Comparison of ENCODE assay signal across 29 mouse cellular contexts in genomic region chr3:64251646-64252045, GRCm38 (mm10). TPM values are rescaled to one million over a fixed set of nuclear protein-coding genes. Genes with fewer than 3 reads are reported as not detected.
DNase-seq lines count a peak whose midpoint lies in the region; ATAC-seq and TF ChIP-seq lines count a peak whose summit lies in the region.
"Had no signal": no experiment of that assay in that cellular context is flagged by ENCODE, and none has a peak within 500 bp of the region (broad histone marks: within the 10 kb centered on the region; RNA-seq: fewer than 3 reads in every experiment).

No protein-coding gene starts in this region.

- WGBS in hindbrain, embryonic 13.5 days = 90% methylated on average over 5 of the region's 5 CpGs
- WGBS in midbrain, embryonic 15.5 days = 90% methylated on average over 5 of the region's 5 CpGs

- TF ChIP-seq CTCF in MEL (IDR thresholded peaks at IDR 0.05 in 2 of 3, conservative IDR thresholded peaks at IDR 0.05 in 1 of 3; ENCODE audit: control insufficient read depth in 1 of 3, insufficient read depth in 1 of 3, low read depth in 2 of 3, low read length in 3 of 3, poor library complexity in 1 of 3, severe bottlenecking in 1 of 3) = no peak

- peak; percentile 71 for DNase-seq in A20 (ENCODE audit: low read depth, low spot score)
- DNase-seq in MEL (ENCODE audit: low read depth, low spot score) = peak; percentile 29
- DNase-seq in brain, adult 2 months (ENCODE audit: low read depth, low spot score) = peak; percentile 10
- DNase-seq: adrenal gland, adult 8-10 months; adrenal gland, postnatal 14 days; adrenal gland, postnatal 36 days; cerebellum, adult 11 months; cerebellum, adult 18-20 months; cerebellum, adult 8-10 months; cerebellum, adult 9-11 months; cerebellum, postnatal 14 days; cerebellum, postnatal 36 days; embryo, embryonic 11 days had no signal

- H3K36me3 ChIP-seq in MEL (ENCODE audit: control insufficient read depth in 1 of 2, insufficient read depth in 2 of 2, low read length in 2 of 2) = peaks cover 0 to 2% of the 10 kb centered on the region in 2 experiments; a peak in 2 of 4 replicates
- H3K36me3 ChIP-seq in hindbrain, embryonic 13.5 days = no peaks in the 10 kb centered on the region
- no peaks in the 10 kb centered on the region for H3K36me3 ChIP-seq in midbrain, embryonic 15.5 days (replicated peaks)
- H3K36me3 ChIP-seq: embryonic facial prominence, embryonic 13.5 days; embryonic facial prominence, embryonic 15.5 days; forebrain, embryonic 10.5 days; forebrain, embryonic 12.5 days had no signal

- no peak overlapping the region for H3K27ac ChIP-seq in MEL (ENCODE audit: control insufficient read depth, low read depth, low read length)
- H3K27ac ChIP-seq in hindbrain, embryonic 13.5 days = no peak overlapping the region
- no peak overlapping the region for H3K27ac ChIP-seq in midbrain, embryonic 15.5 days
- H3K27ac ChIP-seq: embryonic facial prominence, embryonic 13.5 days; embryonic facial prominence, embryonic 15.5 days; forebrain, embryonic 10.5 days; forebrain, embryonic 12.5 days had no signal

- H3K9me3 ChIP-seq in MEL (replicated peaks; ENCODE audit: insufficient read depth, low read length) = no peaks in the 10 kb centered on the region
- no peaks in the 10 kb centered on the region for H3K9me3 ChIP-seq in hindbrain, embryonic 13.5 days
- no peaks in the 10 kb centered on the region for H3K9me3 ChIP-seq in midbrain, embryonic 15.5 days
- H3K9me3 ChIP-seq: embryonic facial prominence, embryonic 13.5 days; embryonic facial prominence, embryonic 15.5 days; forebrain, embryonic 10.5 days; forebrain, embryonic 12.5 days had no signal

- TF ChIP-seq RAD21 in MEL (IDR thresholded peaks at IDR 0.05; ENCODE audit: low read depth, low read length) = no peak

- H3K4me3 ChIP-seq in MEL (ENCODE audit: control insufficient read depth in 1 of 2, insufficient read depth in 1 of 2, low read depth in 2 of 2, low read length in 2 of 2) = no peak overlapping the region
- H3K4me3 ChIP-seq in hindbrain, embryonic 13.5 days = no peak overlapping the region
- no peak overlapping the region for H3K4me3 ChIP-seq in midbrain, embryonic 15.5 days
- H3K4me3 ChIP-seq: embryonic facial prominence, embryonic 13.5 days; embryonic facial prominence, embryonic 15.5 days; erythroblast, embryonic 14.5 days; forebrain, embryonic 10.5 days; forebrain, embryonic 12.5 days had no signal

- no peak for ATAC-seq in hindbrain, embryonic 13.5 days (ENCODE audit: low FRiP score)
- no peak for ATAC-seq in CD4-positive, CD25-positive, alpha-beta regulatory T cell, adult 4 months
- no peak for ATAC-seq in midbrain, embryonic 15.5 days (replicated peaks)
- ATAC-seq: activated CD4-positive, CD25-positive, alpha-beta regulatory T cell, adult 4 months; forebrain, embryonic 14.5 days; forebrain, embryonic 16.5 days had no signal

- H3K9ac ChIP-seq in MEL (ENCODE audit: control insufficient read depth, low read depth, low read length, poor library complexity, severe bottlenecking) = no peak overlapping the region
- no peak overlapping the region for H3K9ac ChIP-seq in hindbrain, embryonic 13.5 days
- H3K9ac ChIP-seq in midbrain, embryonic 15.5 days = no peak overlapping the region
- H3K9ac ChIP-seq: embryonic facial prominence, embryonic 13.5 days; embryonic facial prominence, embryonic 15.5 days; forebrain, embryonic 12.5 days had no signal

- no peak overlapping the region for H3K4me2 ChIP-seq in hindbrain, embryonic 13.5 days
- no peak overlapping the region for H3K4me2 ChIP-seq in midbrain, embryonic 15.5 days
- H3K4me2 ChIP-seq: embryonic facial prominence, embryonic 13.5 days; embryonic facial prominence, embryonic 15.5 days; forebrain, embryonic 12.5 days had no signal

- TF ChIP-seq POLR2A in MEL (IDR thresholded peaks at IDR 0.05; ENCODE audit: control insufficient read depth in 1 of 2, insufficient read depth in 1 of 2, low read depth in 1 of 2, low read length in 2 of 2, poor library complexity in 1 of 2) = no peak

- TF ChIP-seq EP300 in MEL (IDR thresholded peaks at IDR 0.05; ENCODE audit: low read depth in 1 of 2, low read length in 2 of 2) = no peak

- peaks cover 4 to 5% of the 10 kb centered on the region in 2 experiments; a peak in 3 of 4 replicates for H3K4me1 ChIP-seq in MEL (ENCODE audit: control insufficient read depth in 1 of 2, insufficient read depth in 2 of 2, low read length in 2 of 2)
- H3K4me1 ChIP-seq in hindbrain, embryonic 13.5 days (replicated peaks) = no peaks in the 10 kb centered on the region
- H3K4me1 ChIP-seq in midbrain, embryonic 15.5 days = no peaks in the 10 kb centered on the region
- H3K4me1 ChIP-seq: embryonic facial prominence, embryonic 13.5 days; embryonic facial prominence, embryonic 15.5 days; forebrain, embryonic 10.5 days; forebrain, embryonic 12.5 days had no signal

- no peaks in the 10 kb centered on the region for H3K27me3 ChIP-seq in MEL (ENCODE audit: control insufficient read depth in 1 of 2, insufficient read depth in 2 of 2, low read length in 2 of 2)
- no peaks in the 10 kb centered on the region for H3K27me3 ChIP-seq in hindbrain, embryonic 13.5 days
- no peaks in the 10 kb centered on the region for H3K27me3 ChIP-seq in midbrain, embryonic 15.5 days (replicated peaks)
- H3K27me3 ChIP-seq: embryonic facial prominence, embryonic 13.5 days; embryonic facial prominence, embryonic 15.5 days; forebrain, embryonic 12.5 days had no signal

- H3K79me2 ChIP-seq in MEL (ENCODE audit: control insufficient read depth, insufficient read depth, low read length, poor library complexity) = no peaks in the 10 kb centered on the region

TF ChIP-seq in MEL, 35 proteins besides CTCF, POLR2A, EP300 and RAD21:
- no peak for TF ChIP-seq ZC3H11A (IDR thresholded peaks at IDR 0.05; ENCODE audit: low read depth, low read length)
- no peak for TF ChIP-seq ELF1 (IDR thresholded peaks at IDR 0.05; ENCODE audit: low read depth, low read length)
- TF ChIP-seq MYB (IDR thresholded peaks at IDR 0.05; ENCODE audit: low read depth, low read length) = no peak
- TF ChIP-seq MAFK (IDR thresholded peaks at IDR 0.05; ENCODE audit: borderline replicate concordance, low read depth, low read length) = no peak

RNA-seq across cellular contexts. Expression of gene Vmn2r3, which starts 37.9 kb away (rescaled TPM):
- total RNA-seq in MEL (2012; rRNA removed) = not detected in 2 replicates
- polyA plus RNA-seq in MEL (2012; ENCODE audit: insufficient read depth in 1 of 2, insufficient read length in 2 of 2, low read depth in 1 of 2, low replicate concordance in 2 of 2, missing spikeins in 1 of 2) = under 1 TPM in 1 of 2 experiments, not detected in 1; 0.17 TPM
- polyA plus RNA-seq in hindbrain, embryonic 13.5 days (2015; fragmentation: Nextera tagmentation; extraction: Ambion mirVana) = not detected in 2 replicates
- polyA plus RNA-seq in CD4-positive, CD25-positive, alpha-beta regulatory T cell, adult 4 months (2017; shearing (Covaris generic)) = not detected
- polyA plus RNA-seq in midbrain, embryonic 15.5 days (2015; fragmentation: Nextera tagmentation; extraction: Ambion mirVana) = not detected in 2 replicates
- total RNA-seq: adrenal gland, adult 18-20 months; adrenal gland, adult 8-10 months; adrenal gland, postnatal 14 days; adrenal gland, postnatal 36 days; common myeloid progenitor, adult 5-6 weeks had no signal
- polyA plus RNA-seq: brain, embryonic 14.5 days; C2C12; embryonic facial prominence, embryonic 11.5 days; embryonic facial prominence, embryonic 13.5 days; embryonic facial prominence, embryonic 15.5 days; erythroblast, embryonic 14.5 days; forebrain, embryonic 12.5 days; forebrain, embryonic 16.5 days had no signal

Comparison
In these comparisons a context has a peak if more than half of its experiments do, and no peak if none do; other contexts are left out.
1. DNase-seq: peak in every context shown above with its lines; median percentile 71 in A20; 29 in MEL; 10 in brain, adult 2 months.